Mouse (Mus musculus) adrenal gland, adult 10 weeks (tissue): ENCODE measurements around the gene Neil3. TPM values are rescaled to one million over a fixed set of nuclear protein-coding genes. Genes with fewer than 3 reads are reported as not detected.

Experiments
- polyA plus RNA-seq: library from polyadenylated mRNA; stranded (reverse); fragments of 350-450 nt; fragmentation: Illumina TruSeq; extraction: RNeasy Lipid Tissue Mini Kit (QIAGEN cat#74804); gene quantifications from one replicate; pipeline ENCODE4 v1.2.3, GENCODE M21; 2014; ENCODE audit warnings: low read depth, low replicate concordance

Neil3 gene
- polyA plus RNA-seq: 4.1 TPM

GRCm38 (mm10) chr8:53638495-53639171 lies at the start of gene Neil3:
Neil3 (minus strand) TSS chr8:53639065.

Other genes starting within 250 kb of the Neil3 start
- 58.8 TPM for gene Aga, start 127.3 kb downstream of the Neil3 start, polyA plus RNA-seq